Mouse (Mus musculus): ENCODE measurements around the gene Mgrn1.

Gene Mgrn1

GRCm38 (mm10) chr16:4942868-4943267, 56.8 kb downstream of the Mgrn1 start:
- DNase-seq (ENCODE audit: low spot score) = no peak

GRCm38 (mm10) chr16:4943431-4943830, 57.4 kb downstream of the Mgrn1 start:
- DNase-seq (ENCODE audit: low spot score) = no peak

GRCm38 (mm10) chr16:4945415-4945814, 59.4 kb downstream of the Mgrn1 start:
- DNase-seq (ENCODE audit: low spot score) = no peak

- no peak for DNase-seq (ENCODE audit: low spot score)
Observed at GRCm38 (mm10) chr16:4946155-4946554, 60.1 kb downstream of the Mgrn1 start.

GRCm38 (mm10) chr16:4947378-4947777, 61.3 kb downstream of the Mgrn1 start:
- DNase-seq (ENCODE audit: low spot score) = no peak

GRCm38 (mm10) chr16:4956609-4957008, 70.6 kb downstream of the Mgrn1 start:
- DNase-seq (ENCODE audit: low spot score) = no peak

- DNase-seq (ENCODE audit: low spot score) = no peak
Observed at GRCm38 (mm10) chr16:4957446-4957845, 71.4 kb downstream of the Mgrn1 start.

GRCm38 (mm10) chr16:4960260-4960659, 74.2 kb downstream of the Mgrn1 start:
- no peak for DNase-seq (ENCODE audit: low spot score)

- no peak for DNase-seq (ENCODE audit: low spot score)
Observed at GRCm38 (mm10) chr16:4963346-4963745, 77.3 kb downstream of the Mgrn1 start.

GRCm38 (mm10) chr16:4963797-4964709, 78.0 kb downstream of the Mgrn1 start, which contains the start of gene Anks3:
Anks3 (minus strand) TSS chr16:4964205.
- peak; percentile 97 for DNase-seq (ENCODE audit: low spot score)

- DNase-seq (ENCODE audit: low spot score) = no peak
Observed at GRCm38 (mm10) chr16:4964731-4965391, 78.8 kb downstream of the Mgrn1 start.

- DNase-seq (ENCODE audit: low spot score) = no peak
Observed at GRCm38 (mm10) chr16:4965392-4966129, 79.5 kb downstream of the Mgrn1 start.

GRCm38 (mm10) chr16:4968426-4968825, 82.4 kb downstream of the Mgrn1 start:
- DNase-seq (ENCODE audit: low spot score) = no peak

GRCm38 (mm10) chr16:4969055-4969843, 83.2 kb downstream of the Mgrn1 start:
- DNase-seq (ENCODE audit: low spot score) = no peak

- DNase-seq (ENCODE audit: low spot score) = no peak
Observed at GRCm38 (mm10) chr16:4971626-4972025, 85.6 kb downstream of the Mgrn1 start.

- no peak for DNase-seq (ENCODE audit: low spot score)
Observed at GRCm38 (mm10) chr16:4974521-4974920, 88.5 kb downstream of the Mgrn1 start.

GRCm38 (mm10) chr16:4976180-4976579, 90.1 kb downstream of the Mgrn1 start:
- no peak for DNase-seq (ENCODE audit: low spot score)

GRCm38 (mm10) chr16:4978275-4979051, 92.4 kb downstream of the Mgrn1 start:
- DNase-seq (ENCODE audit: low spot score) = no peak

GRCm38 (mm10) chr16:4979755-4980380, 93.8 kb downstream of the Mgrn1 start:
- DNase-seq (ENCODE audit: low spot score) = peak; percentile 25

- no peak for DNase-seq (ENCODE audit: low spot score)
Observed at GRCm38 (mm10) chr16:4984717-4985116, 98.7 kb downstream of the Mgrn1 start.

All from urinary bladder, postnatal 14 days (tissue).